Mouse (Mus musculus): ENCODE results near the gene Olfr745. TPM values are rescaled to one million over a fixed set of nuclear protein-coding genes. Genes with fewer than 3 reads are reported as not detected.

The Olfr745 gene
- total RNA-seq (2021): not detected
- long read RNA-seq, experiment 1: 0 reads
- long read RNA-seq, experiment 2: 0 reads

DNA sequence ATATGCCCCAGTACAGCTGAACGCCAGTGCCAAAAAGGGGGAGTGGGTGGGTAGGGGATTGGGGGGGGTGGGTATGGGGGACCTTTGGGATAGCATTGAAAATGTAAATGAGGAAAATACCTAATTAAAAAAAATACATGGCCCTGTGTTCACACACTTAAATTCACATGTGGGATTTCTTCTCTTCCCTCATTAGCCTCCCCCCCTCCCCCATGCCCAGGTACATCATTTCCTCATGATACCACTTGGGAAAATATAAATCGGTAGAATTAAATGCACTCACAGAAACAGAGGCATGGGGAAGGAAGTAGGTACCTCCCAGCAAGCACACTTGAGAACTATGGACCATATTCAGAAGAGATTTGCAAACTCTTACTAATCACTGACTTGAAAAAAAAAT lies at the start of gene Olfr745:
Gene Olfr745 (plus strand): TSS at position 301 of the 400 bp plus-strand sequence.
- DNase-seq (ENCODE audit: low spot score in 2 of 2): no peak

DNA sequence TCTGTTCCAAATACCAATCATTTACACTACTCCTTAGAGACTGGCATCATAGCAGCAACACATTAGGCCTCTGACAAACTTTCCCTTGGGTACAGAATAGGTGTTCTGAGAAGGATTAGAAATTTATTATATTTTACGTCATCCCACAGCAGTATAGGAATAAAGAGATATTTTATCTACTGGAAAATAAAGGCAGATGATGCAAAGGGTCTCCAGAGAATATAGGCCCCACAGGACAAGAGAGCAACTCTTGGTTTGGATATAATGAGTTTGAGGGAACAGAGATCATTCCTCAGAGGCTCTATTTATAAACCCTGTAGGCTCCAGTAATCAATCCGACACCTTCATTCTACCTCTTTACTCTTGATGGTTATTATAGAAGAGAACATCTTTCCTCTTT lies 24.6 kb upstream of the Olfr745 start, which contains the start of gene Olfr744:
Gene Olfr744 (plus strand): TSS at position 301 of the 400 bp plus-strand sequence.
- no peak for DNase-seq (ENCODE audit: low spot score in 2 of 2)

DNA sequence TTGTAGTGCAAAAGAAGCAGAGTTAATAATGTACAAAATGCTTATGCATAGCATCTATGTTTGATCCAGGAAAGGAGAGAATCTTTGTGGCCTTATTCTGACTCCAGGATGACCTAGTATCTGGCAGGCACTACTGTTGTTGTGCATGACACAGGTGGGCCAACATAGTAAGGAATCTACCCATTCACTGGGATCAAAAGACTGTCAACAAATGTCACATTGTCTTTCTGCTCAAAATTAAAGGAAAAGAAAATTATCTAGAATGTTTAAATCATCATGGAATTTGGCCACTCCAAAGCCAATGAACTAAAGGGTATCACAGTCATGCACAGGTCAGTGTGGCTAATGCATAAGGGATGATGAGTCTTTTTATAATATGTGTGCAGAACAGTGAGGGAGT lies 7.6 kb downstream of the Olfr745 start, which contains the start of gene Olfr746:
Gene Olfr746 (plus strand): TSS at position 301 of the 400 bp plus-strand sequence.
- no peak for DNase-seq (ENCODE audit: low spot score in 2 of 2)

DNA sequence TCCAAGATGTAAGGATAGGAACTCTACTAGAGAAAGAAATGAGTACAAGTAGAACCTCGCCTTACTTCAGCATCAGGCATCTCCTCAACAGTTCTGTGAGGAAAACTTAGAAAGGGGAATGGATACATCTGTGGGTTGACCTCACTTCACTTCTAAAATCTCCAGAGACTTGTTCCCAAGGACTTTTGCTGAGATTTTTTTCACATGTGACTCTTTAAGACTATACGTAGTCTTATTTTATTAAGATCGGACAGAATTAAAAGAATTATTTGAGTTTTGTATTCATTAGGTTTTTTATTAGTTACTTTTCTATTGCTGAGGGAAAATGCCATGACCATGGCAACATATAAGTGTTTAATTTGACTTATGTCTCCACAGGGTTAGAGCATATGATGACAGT lies 53.9 kb downstream of the Olfr745 start, which contains the start of gene Olfr747:
Gene Olfr747 (minus strand): TSS at position 101 of the 400 bp plus-strand sequence.
- no peak for DNase-seq (ENCODE audit: low spot score in 2 of 2)

Other genes starting within 250 kb of the Olfr745 start
- gene Olfr738, start 231.8 kb upstream of the Olfr745 start, total RNA-seq (2021): not detected
- not detected for gene Olfr739, start 220.8 kb upstream of the Olfr745 start, total RNA-seq (2021)
- gene Olfr740, start 193.8 kb upstream of the Olfr745 start, total RNA-seq (2021): not detected
- gene Olfr741, start 166.7 kb upstream of the Olfr745 start, total RNA-seq (2021): not detected
- gene Olfr742, start 135.8 kb upstream of the Olfr745 start, total RNA-seq (2021): not detected
- not detected for gene Olfr743, start 117.5 kb upstream of the Olfr745 start, total RNA-seq (2021)
- not detected for gene Olfr744, start 24.5 kb upstream of the Olfr745 start, total RNA-seq (2021)
- gene Olfr746, start 7.7 kb downstream of the Olfr745 start, total RNA-seq (2021): not detected
- gene Olfr747, start 53.8 kb downstream of the Olfr745 start, total RNA-seq (2021): not detected
- gene Olfr748, start 68.0 kb downstream of the Olfr745 start, total RNA-seq (2021): not detected
- not detected for gene Olfr749, start 105.7 kb downstream of the Olfr745 start, total RNA-seq (2021)
- gene Ttc5, start 146.1 kb downstream of the Olfr745 start, total RNA-seq (2021): 10 to 100 TPM; 53.4 to 55.6 TPM
- not detected for gene Ccnb1ip1, start 168.3 kb downstream of the Olfr745 start, total RNA-seq (2021)
- gene Parp2, start 168.5 kb downstream of the Olfr745 start, total RNA-seq (2021): 10 to 100 TPM; 27.0 to 27.8 TPM
- 1 to 10 TPM; 2.6 to 4.6 TPM for gene Tep1, start 231.2 kb downstream of the Olfr745 start, total RNA-seq (2021)